Mouse (Mus musculus): ENCODE measurements around the gene Rab32. TPM values are rescaled to one million over a fixed set of nuclear protein-coding genes. Genes with fewer than 3 reads are reported as not detected.

Rab32 gene
- polyA plus RNA-seq (2017; shearing (Covaris generic)), result 10.8 TPM

GRCm38 (mm10) chr10:10557570-10558336 is at the start of gene Rab32:
Gene Rab32, minus strand, starts transcription at chr10:10558265.

Other genes starting within 250 kb of the Rab32 start
- not detected for gene Adgb, start 85.9 kb downstream of the Rab32 start, polyA plus RNA-seq (2017; shearing (Covaris generic))
- gene Gm10944, start 123.1 kb upstream of the Rab32 start, polyA plus RNA-seq (2017; shearing (Covaris generic)), result not detected